Mouse (Mus musculus) MEL (cell line): ENCODE measurements at regions not wholly inside any gene's neighbourhood (a gene's known extent, or its start where the extent isn't known, plus 50 kb on each side); places are given as distances from the start of the nearest gene placed in this dataset.

Experiments
- CTCF ChIP-seq, 3 experiments: IDR thresholded peaks in 2 of 3; conservative IDR thresholded peaks in 1 of 3; 2 replicates each; pipeline ENCODE4 v1.5.1; 2011 to 2012; ENCODE audit warnings: low read length in 3 of 3, low read depth in 2 of 3, mild to moderate bottlenecking in 2 of 3, improper control_type of control experiment in 1 of 3, inconsistent platforms in 1 of 3, mixed read lengths in 1 of 3, moderate library complexity in 1 of 3; ENCODE audit not compliant: control insufficient read depth in 1 of 3, insufficient read depth in 1 of 3, poor library complexity in 1 of 3, severe bottlenecking in 1 of 3
- EP300 ChIP-seq, 2 experiments: IDR thresholded peaks; 2 replicates each; pipeline ENCODE4 v1.6.1; 2011; ENCODE audit warnings: improper control_type of control experiment in 2 of 2, low read length in 2 of 2, low read depth in 1 of 2, mild to moderate bottlenecking in 1 of 2
- KAT2A ChIP-seq: conservative IDR thresholded peaks from 2 replicates; pipeline ENCODE4 v1.6.1; 2012; ENCODE audit warnings: low read depth, low read length, improper control_type of control experiment, inconsistent platforms
- MAX ChIP-seq: IDR thresholded peaks from 2 replicates; pipeline ENCODE4 v1.6.1; 2011; ENCODE audit warnings: low read length, improper control_type of control experiment
- POLR2A ChIP-seq, 2 experiments: IDR thresholded peaks; 2 replicates each; pipeline ENCODE4 v1.6.1; 2011 to 2012; ENCODE audit warnings: low read length in 2 of 2, mild to moderate bottlenecking in 2 of 2, control low read depth in 1 of 2, improper control_type of control experiment in 1 of 2, low read depth in 1 of 2, moderate library complexity in 1 of 2; ENCODE audit not compliant: control insufficient read depth in 1 of 2, insufficient read depth in 1 of 2, poor library complexity in 1 of 2

DNA sequence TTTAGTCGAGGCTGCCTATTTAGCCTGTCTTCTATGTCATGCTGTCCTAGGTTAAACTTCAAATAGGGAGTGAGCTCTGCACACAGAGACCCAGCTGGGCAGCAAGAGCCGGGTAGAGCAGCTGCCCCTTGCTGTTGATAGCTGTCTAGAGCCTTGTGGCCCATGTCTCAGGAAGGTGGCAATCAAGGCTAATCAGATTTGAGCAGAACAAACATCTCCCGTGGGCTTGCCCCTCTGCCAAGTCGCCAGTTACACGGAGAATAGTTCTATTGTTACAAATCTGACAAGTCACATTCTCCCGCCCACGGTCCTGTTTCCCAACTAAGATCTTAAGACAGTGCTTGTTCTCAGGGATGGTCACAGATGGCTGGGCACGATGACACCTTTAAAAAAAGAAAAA, 171.4 kb downstream of the Irx2 start:
- TF ChIP-seq CTCF (IDR thresholded peaks at IDR 0.05 in 2 of 3, conservative IDR thresholded peaks at IDR 0.05 in 1 of 3; ENCODE audit: control insufficient read depth in 1 of 3, insufficient read depth in 1 of 3, low read depth in 2 of 3, low read length in 3 of 3, poor library complexity in 1 of 3, severe bottlenecking in 1 of 3) = no peak
- no peak for TF ChIP-seq POLR2A (IDR thresholded peaks at IDR 0.05; ENCODE audit: control insufficient read depth in 1 of 2, insufficient read depth in 1 of 2, low read depth in 1 of 2, low read length in 2 of 2, poor library complexity in 1 of 2)
- TF ChIP-seq KAT2A = no peak
- no peak for TF ChIP-seq EP300 (IDR thresholded peaks at IDR 0.05; ENCODE audit: low read depth in 1 of 2, low read length in 2 of 2)
- TF ChIP-seq MAX = no peak
